Mouse (Mus musculus): Measurements from ENCODE around the gene Hoxd11. TPM values are rescaled to one million over a fixed set of nuclear protein-coding genes. Genes with fewer than 3 reads are reported as not detected.
A peak's percentile ranks its signal among the peaks of the same experiment; 100 is the strongest.

The Hoxd11 gene
- polyA plus RNA-seq, 1 experiment from 2014 or later, result 56.2 TPM

DNA sequence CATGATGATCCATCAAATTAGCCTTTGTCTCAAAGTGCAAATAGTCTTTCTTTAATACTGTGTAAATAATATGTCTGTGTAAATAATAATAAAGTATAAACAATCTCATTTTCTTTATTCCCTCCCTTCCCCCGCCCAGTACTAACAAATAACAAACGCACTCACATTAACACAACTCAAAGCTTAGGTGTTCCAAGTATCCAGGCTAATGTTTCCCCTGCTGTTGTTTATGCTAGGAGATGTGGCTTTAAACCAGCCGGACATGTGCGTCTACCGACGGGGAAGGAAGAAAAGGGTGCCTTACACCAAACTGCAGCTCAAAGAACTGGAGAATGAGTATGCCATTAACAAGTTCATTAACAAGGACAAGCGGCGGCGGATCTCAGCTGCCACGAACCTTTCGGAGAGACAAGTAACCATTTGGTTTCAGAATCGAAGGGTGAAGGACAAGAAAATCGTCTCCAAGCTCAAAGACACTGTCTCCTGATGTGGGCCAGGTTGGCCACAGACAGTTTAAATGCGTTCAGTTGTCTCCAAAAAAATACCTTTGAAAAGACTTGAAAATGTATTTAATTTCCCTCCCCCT, 9.6 kb upstream of the Hoxd11 start:
- Histone ChIP-seq H3K4me1 (ENCODE audit: control insufficient read depth, insufficient read depth, low read length) (peaks cover 13% of the 10 kb centered on the region; the same call in 1 of the 2 replicates), H3K4me2 (replicated peaks; ENCODE audit: low read depth, low read length) (no peak overlapping the region), H3K9ac (ENCODE audit: low read depth, low read length) (no peak overlapping the region), H3K27ac (ENCODE audit: low read depth, low read length) (no peak overlapping the region), H3K9me3 (ENCODE audit: control insufficient read depth, low read length) (no peaks in the 10 kb centered on the region), H3K4me3 (ENCODE audit: low read length) (no peak overlapping the region), H3K27me3 (ENCODE audit: control insufficient read depth, insufficient read depth, low read length) (peaks cover 72% of the 10 kb centered on the region), H3K36me3 (ENCODE audit: control insufficient read depth, insufficient read depth, low read length) (no peaks in the 10 kb centered on the region)
- ATAC-seq (ENCODE audit: low FRiP score, low TSS enrichment), result no peak
- 3% methylated on average over 14 of the region's 14 CpGs for WGBS

DNA sequence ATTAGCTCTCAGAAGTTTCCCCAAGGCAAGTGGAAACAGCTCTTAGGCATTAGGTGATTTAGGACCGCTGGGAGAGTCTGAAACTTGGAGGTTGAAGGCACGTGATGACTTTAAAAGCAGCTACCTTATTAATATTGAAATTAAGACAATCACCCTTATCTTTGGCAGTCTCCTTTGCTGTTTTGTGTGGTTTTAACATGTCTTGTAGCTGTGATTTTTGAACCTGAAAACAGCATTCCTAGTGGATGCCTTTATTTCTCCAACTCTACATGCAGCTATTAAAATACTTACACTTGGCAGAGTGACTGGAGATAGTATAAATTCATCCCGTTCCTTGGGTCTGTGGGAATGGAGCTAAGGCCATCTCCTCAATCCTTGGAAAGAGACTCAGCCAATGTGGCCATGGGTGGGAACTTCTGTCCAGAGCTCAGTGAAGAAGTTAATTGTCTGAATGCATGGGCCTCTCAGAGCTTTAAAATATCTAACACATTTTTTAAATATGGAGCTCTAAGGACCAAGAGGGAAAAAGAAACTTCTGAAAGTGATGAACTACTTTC, 8.6 kb upstream of the Hoxd11 start:
- Histone ChIP-seq H3K4me1 (ENCODE audit: control insufficient read depth, insufficient read depth, low read length) (peaks cover 20% of the 10 kb centered on the region), H3K27me3 (ENCODE audit: control insufficient read depth, insufficient read depth, low read length) (peaks cover 71% of the 10 kb centered on the region), H3K36me3 (ENCODE audit: control insufficient read depth, insufficient read depth, low read length) (no peaks in the 10 kb centered on the region), H3K4me2 (replicated peaks; ENCODE audit: low read depth, low read length) (no peak overlapping the region), H3K4me3 (ENCODE audit: low read length) (no peak overlapping the region), H3K9ac (ENCODE audit: low read depth, low read length) (no peak overlapping the region), H3K9me3 (ENCODE audit: control insufficient read depth, low read length) (no peaks in the 10 kb centered on the region), H3K27ac (ENCODE audit: low read depth, low read length) (no peak overlapping the region)
- WGBS, result 10% methylated on average over 3 of the region's 3 CpGs
- no peak for ATAC-seq (ENCODE audit: low FRiP score, low TSS enrichment)

DNA sequence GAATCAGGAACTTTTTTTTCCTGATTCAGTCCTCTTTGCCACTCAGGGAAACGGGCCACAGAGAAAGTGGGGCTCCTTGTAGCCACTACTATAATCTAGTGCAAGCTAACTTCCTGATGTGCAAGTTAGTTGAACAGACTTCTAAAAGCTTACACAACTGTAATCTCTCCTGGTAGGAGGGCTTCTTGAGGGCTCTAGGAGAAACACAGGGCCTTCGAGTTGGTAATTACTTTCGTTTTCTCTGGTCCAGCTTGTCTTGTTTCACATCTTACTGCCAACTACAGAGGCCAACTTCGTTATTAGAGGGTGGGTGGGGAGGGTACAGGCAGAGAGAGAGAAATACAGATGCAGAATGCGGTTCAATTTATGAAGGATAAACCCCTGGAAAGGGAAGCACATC, 7.5 kb upstream of the Hoxd11 start:
- Histone ChIP-seq H3K4me3 (ENCODE audit: low read length) (no peak overlapping the region), H3K4me2 (replicated peaks; ENCODE audit: low read depth, low read length) (no peak overlapping the region), H3K36me3 (ENCODE audit: control insufficient read depth, insufficient read depth, low read length) (no peaks in the 10 kb centered on the region), H3K27me3 (ENCODE audit: control insufficient read depth, insufficient read depth, low read length) (peaks cover 69% of the 10 kb centered on the region), H3K27ac (ENCODE audit: low read depth, low read length) (no peak overlapping the region), H3K4me1 (ENCODE audit: control insufficient read depth, insufficient read depth, low read length) (peaks cover 29% of the 10 kb centered on the region), H3K9me3 (ENCODE audit: control insufficient read depth, low read length) (no peaks in the 10 kb centered on the region), H3K9ac (ENCODE audit: low read depth, low read length) (no peak overlapping the region)
- ATAC-seq (ENCODE audit: low FRiP score, low TSS enrichment), result no peak
- WGBS, result 26% methylated on average over 5 of the region's 5 CpGs

DNA sequence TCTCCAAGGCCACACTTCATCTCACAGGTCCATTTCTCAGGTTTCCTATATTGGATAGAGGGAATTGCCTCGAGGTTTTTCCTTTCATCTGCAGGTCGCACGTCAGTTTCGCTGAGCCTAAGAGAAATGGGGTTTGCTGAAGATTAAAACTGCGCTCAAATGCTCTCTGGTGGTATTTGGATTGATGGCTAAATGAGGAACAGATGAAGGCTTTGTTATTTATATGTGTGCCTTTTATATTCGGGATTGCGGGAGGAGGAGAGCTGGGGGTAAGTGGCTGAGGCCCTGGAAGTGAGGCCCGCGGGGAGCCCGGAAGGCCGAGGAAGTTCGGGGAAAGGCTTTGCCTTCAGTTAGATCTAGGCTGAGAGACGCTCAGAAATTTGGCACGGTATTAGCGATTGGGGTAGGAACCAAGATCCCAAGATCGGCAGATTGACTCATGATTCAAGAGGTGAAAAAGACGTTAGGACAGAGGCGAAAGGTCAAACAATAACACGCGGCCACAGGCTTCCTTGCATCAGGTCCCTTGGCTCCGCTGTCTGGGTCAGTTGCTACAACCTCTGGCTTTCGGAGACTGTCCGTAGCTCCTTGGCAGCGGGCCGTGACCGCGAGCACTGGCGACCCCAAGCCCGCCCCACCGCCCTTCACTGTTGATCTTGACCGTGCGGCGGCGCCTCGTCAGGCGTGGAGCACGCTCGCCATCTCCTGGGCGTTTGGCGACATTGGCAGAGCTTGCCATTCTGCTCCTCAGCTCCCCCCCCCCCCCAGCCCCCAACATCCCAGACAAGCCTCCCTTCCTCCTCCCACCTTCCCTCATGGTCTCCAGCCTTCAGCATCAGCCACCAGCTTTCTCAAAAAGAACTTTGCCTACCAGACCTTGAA, 6.6 kb upstream of the Hoxd11 start:
- ATAC-seq (ENCODE audit: low FRiP score, low TSS enrichment), result 0 out of 2 replicates have a peak, but pooled peaks have one; percentile 24
- H3K4me1 ChIP-seq (ENCODE audit: control insufficient read depth, insufficient read depth, low read length), result peaks cover 35% of the 10 kb centered on the region
- peak overlapping the region; percentile 38 for H3K4me2 ChIP-seq (replicated peaks; ENCODE audit: low read depth, low read length)
- H3K4me3 ChIP-seq (ENCODE audit: low read length), result peak overlapping the region; percentile 20; the same call in 1 of the 2 replicates
- H3K36me3 ChIP-seq (ENCODE audit: control insufficient read depth, insufficient read depth, low read length), result no peaks in the 10 kb centered on the region
- no peaks in the 10 kb centered on the region for H3K9me3 ChIP-seq (ENCODE audit: control insufficient read depth, low read length)
- 3% methylated on average over 39 of the region's 40 CpGs for WGBS
- no peak overlapping the region for H3K27ac ChIP-seq (ENCODE audit: low read depth, low read length)
- H3K27me3 ChIP-seq (ENCODE audit: control insufficient read depth, insufficient read depth, low read length), result peaks cover 62% of the 10 kb centered on the region
- H3K9ac ChIP-seq (ENCODE audit: low read depth, low read length), result no peak overlapping the region

DNA sequence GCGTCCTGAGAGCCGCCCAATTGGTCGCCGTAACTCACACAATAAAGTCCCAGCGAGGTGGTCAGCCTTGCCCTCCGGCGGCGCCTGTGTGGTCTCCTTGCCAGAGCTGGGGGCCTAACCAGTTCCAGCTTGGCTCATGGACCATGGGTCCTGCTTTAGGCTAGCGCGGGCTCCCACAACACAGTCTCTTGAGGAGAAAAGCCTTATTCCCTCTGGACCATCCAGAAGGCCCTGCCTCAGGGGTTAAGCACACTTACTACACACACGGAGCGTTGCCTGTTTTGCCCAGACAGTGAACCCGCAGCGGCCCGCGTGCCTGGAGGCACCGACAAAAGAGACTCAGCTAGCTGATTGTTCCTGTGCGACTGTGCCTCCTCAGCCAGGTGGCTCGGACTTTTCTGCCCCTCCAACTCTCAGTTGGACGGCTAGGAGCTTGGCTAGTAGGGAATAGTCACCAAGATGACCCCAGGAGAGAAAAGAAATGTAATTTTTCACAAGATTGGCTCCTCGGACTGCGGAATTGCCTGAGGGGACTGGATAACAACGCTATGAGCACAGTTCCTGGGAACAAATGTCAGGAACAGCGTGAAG, 5.4 kb upstream of the Hoxd11 start:
- Histone ChIP-seq H3K36me3 (ENCODE audit: control insufficient read depth, insufficient read depth, low read length) (no peaks in the 10 kb centered on the region), H3K4me2 (replicated peaks; ENCODE audit: low read depth, low read length) (no peak overlapping the region), H3K9me3 (ENCODE audit: control insufficient read depth, low read length) (no peaks in the 10 kb centered on the region), H3K4me3 (ENCODE audit: low read length) (no peak overlapping the region), H3K27me3 (ENCODE audit: control insufficient read depth, insufficient read depth, low read length) (peaks cover 50% of the 10 kb centered on the region), H3K4me1 (ENCODE audit: control insufficient read depth, insufficient read depth, low read length) (peaks cover 32% of the 10 kb centered on the region), H3K27ac (ENCODE audit: low read depth, low read length) (no peak overlapping the region), H3K9ac (ENCODE audit: low read depth, low read length) (no peak overlapping the region)
- no peak for ATAC-seq (ENCODE audit: low FRiP score, low TSS enrichment)
- 7% methylated on average over 24 of the region's 24 CpGs for WGBS

DNA sequence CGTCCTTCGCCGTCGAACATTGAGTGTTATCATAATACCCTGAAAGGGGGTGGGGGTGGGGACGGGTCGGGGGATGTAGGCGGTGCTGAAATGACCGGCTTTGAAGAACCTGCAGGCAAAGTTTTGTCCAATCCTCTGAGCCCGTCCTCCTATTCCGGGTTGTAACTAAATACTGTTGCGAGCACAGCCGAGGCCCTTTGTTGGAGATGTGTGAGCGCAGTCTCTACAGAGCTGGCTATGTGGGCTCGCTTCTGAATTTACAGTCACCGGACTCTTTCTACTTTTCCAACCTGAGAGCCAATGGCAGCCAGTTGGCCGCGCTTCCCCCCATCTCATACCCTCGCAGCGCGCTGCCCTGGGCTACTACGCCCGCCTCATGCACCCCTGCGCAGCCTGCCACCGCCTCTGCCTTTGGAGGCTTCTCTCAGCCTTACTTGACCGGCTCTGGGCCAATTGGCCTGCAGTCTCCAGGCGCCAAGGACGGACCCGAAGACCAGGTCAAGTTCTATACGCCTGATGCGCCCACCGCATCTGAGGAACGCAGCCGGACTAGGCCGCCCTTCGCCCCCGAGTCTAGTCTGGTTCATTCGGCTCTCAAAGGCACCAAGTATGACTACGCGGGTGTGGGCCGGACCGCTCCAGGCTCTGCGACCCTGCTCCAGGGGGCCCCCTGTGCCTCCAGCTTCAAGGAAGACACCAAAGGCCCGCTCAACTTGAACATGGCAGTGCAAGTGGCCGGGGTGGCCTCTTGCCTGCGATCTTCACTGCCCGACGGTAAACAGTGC, 4.3 kb upstream of the Hoxd11 start, which contains the start of gene Hoxd12:
TSS of gene Hoxd12 (plus strand) at position 133 of the 785 bp plus-strand sequence.
- Histone ChIP-seq H3K9me3 (ENCODE audit: control insufficient read depth, low read length) (no peaks in the 10 kb centered on the region), H3K4me2 (replicated peaks; ENCODE audit: low read depth, low read length) (peak within 1 kb of the TSS; percentile 46), H3K4me1 (ENCODE audit: control insufficient read depth, insufficient read depth, low read length) (peaks cover 34% of the 10 kb centered on the region), H3K4me3 (ENCODE audit: low read length) (peak within 1 kb of the TSS; percentile 29), H3K27ac (ENCODE audit: low read depth, low read length) (peak within 1 kb of the TSS; percentile 77), H3K9ac (ENCODE audit: low read depth, low read length) (peak within 1 kb of the TSS; percentile 58), H3K27me3 (ENCODE audit: control insufficient read depth, insufficient read depth, low read length) (peaks cover 42% of the 10 kb centered on the region), H3K36me3 (ENCODE audit: control insufficient read depth, insufficient read depth, low read length) (no peaks in the 10 kb centered on the region)
- 4% methylated on average over 47 of the region's 47 CpGs for WGBS
- ATAC-seq (ENCODE audit: low FRiP score, low TSS enrichment), result peak; percentile 18

DNA sequence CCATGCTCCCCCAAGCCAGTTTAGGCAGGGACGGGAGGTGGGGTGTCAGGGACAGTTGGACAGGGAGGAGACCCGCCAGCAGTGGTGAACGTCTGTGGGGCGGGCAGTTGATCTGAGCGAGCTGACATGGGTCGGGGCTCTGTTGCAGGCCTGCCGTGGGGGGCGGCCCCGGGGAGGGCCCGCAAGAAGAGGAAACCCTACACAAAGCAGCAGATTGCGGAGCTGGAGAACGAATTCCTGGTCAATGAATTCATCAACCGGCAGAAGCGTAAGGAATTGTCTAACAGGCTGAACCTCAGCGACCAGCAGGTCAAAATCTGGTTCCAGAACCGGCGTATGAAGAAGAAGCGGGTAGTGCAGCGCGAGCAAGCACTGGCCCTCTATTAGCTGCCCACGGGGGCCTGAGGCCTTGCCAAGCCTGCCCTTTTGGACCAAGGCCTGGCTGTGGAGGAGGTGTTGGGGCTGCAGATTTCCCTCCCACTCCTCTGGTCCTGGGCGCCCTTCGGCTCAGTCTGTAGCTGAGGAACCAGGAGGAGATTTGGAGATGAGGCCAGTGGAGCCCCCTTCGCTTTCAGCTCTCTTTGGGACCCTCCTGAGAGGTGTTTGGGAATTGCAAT, 3.6 kb upstream of the Hoxd11 start:
- Histone ChIP-seq H3K36me3 (ENCODE audit: control insufficient read depth, insufficient read depth, low read length) (no peaks in the 10 kb centered on the region), H3K9me3 (ENCODE audit: control insufficient read depth, low read length) (no peaks in the 10 kb centered on the region), H3K9ac (ENCODE audit: low read depth, low read length) (peak overlapping the region; percentile 58), H3K27me3 (ENCODE audit: control insufficient read depth, insufficient read depth, low read length) (peaks cover 45% of the 10 kb centered on the region), H3K4me2 (replicated peaks; ENCODE audit: low read depth, low read length) (peak overlapping the region; percentile 46), H3K27ac (ENCODE audit: low read depth, low read length) (peak overlapping the region; percentile 77), H3K4me3 (ENCODE audit: low read length) (peak overlapping the region; percentile 29), H3K4me1 (ENCODE audit: control insufficient read depth, insufficient read depth, low read length) (peaks cover 34% of the 10 kb centered on the region)
- no peak for ATAC-seq (ENCODE audit: low FRiP score, low TSS enrichment)
- WGBS, result 11% methylated on average over 24 of the region's 24 CpGs

Measured in kidney, embryonic 14.5 days (tissue).